8 mouse cellular contexts compared by ENCODE assay signal in the genomic region with DNA sequence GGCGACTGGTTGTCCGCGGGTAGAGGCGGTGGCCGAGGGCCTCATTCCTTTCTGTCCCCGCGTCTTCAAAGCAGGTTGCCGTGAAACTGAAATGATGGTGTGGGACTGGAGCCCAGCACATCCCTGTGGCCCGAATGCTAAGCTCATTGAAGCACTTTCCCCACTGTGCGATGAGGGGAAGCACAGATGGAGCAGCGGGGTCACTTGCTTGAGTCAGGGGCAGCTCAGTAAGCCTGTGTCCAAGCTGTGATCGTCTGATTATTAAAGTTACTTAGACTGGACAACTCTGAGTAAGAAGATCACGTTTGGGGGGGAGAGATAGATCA. TPM values are rescaled to one million over a fixed set of nuclear protein-coding genes. Genes with fewer than 3 reads are reported as not detected.
DNase-seq lines count a peak whose midpoint lies in the region; ATAC-seq lines count a peak whose summit lies in the region.

No protein-coding gene starts in this region.

- intact Hi-C loops in heart, postnatal 36 days (cut with DNase I): loop anchor here (1.0 to 10.0 kb wide), 2 partner anchors 63 to 199 kb away; no protein-coding TSS in a partner anchor
- intact Hi-C loops in left cerebral cortex, postnatal 4 days (cut with DNase I): loop anchor here (5.0 kb wide), 1 partner anchor 56 kb away; a partner anchor contains a TSS

- no peak for ATAC-seq in heart, embryonic 11.5 days (replicated peaks; ENCODE audit: insufficient number of reproducible peaks, low FRiP score, low TSS enrichment)
- ATAC-seq in CD4-positive, CD25-positive, alpha-beta regulatory T cell, adult 4 months: peak; percentile 31
- no peak for ATAC-seq in forebrain, embryonic 12.5 days (ENCODE audit: low FRiP score)
- no peak; the same call in 1 of the 2 replicates for ATAC-seq in liver, embryonic 13.5 days (ENCODE audit: low read depth)
- ATAC-seq in granulocyte monocyte progenitor cell, adult 5-6 weeks (replicated peaks; ENCODE audit: poor library complexity, severe bottlenecking): no peak

- no peak overlapping the region for H3K27ac ChIP-seq in heart, embryonic 11.5 days (ENCODE audit: low read depth, low read length)
- H3K27ac ChIP-seq in forebrain, embryonic 12.5 days: 0 out of 2 replicates have a peak overlapping the region, but pooled peaks have one; percentile 25
- H3K27ac ChIP-seq in liver, embryonic 13.5 days: no peak overlapping the region

- H3K9me3 ChIP-seq in heart, embryonic 11.5 days (replicated peaks; ENCODE audit: control insufficient read depth, low read length): no peaks in the 10 kb centered on the region
- no peaks in the 10 kb centered on the region for H3K9me3 ChIP-seq in forebrain, embryonic 12.5 days
- H3K9me3 ChIP-seq in liver, embryonic 13.5 days (replicated peaks): no peaks in the 10 kb centered on the region

- H3K27me3 ChIP-seq in heart, embryonic 11.5 days (ENCODE audit: control insufficient read depth, insufficient read depth, low read length): no peaks in the 10 kb centered on the region
- H3K27me3 ChIP-seq in forebrain, embryonic 12.5 days: peaks cover 5% of the 10 kb centered on the region; the same call in 1 of the 2 replicates
- H3K27me3 ChIP-seq in liver, embryonic 13.5 days: no peaks in the 10 kb centered on the region; the same call in 1 of the 2 replicates

- no peak for DNase-seq in heart, postnatal 36 days
- DNase-seq in liver, embryonic 13.5 days: no peak
- no peak for DNase-seq in left cerebral cortex, postnatal 4 days
- DNase-seq in urinary bladder, postnatal 4 days (ENCODE audit: low spot score in 2 of 2): no peak

- H3K4me1 ChIP-seq in heart, embryonic 11.5 days (ENCODE audit: control insufficient read depth, insufficient read depth, low read length): peaks cover 37% of the 10 kb centered on the region
- H3K4me1 ChIP-seq in forebrain, embryonic 12.5 days: peaks cover 34% of the 10 kb centered on the region
- peaks cover 61% of the 10 kb centered on the region for H3K4me1 ChIP-seq in liver, embryonic 13.5 days (replicated peaks)

- WGBS in heart, embryonic 11.5 days (ENCODE audit: insufficient replicate concordance): under 1% methylated on average over 13 of the region's 13 CpGs
- under 1% methylated on average over 13 of the region's 13 CpGs for WGBS in forebrain, embryonic 12.5 days
- WGBS in liver, embryonic 13.5 days (ENCODE audit: insufficient replicate concordance): under 1% methylated on average over 13 of the region's 13 CpGs

- peak overlapping the region; percentile 61 for H3K4me3 ChIP-seq in heart, embryonic 11.5 days (ENCODE audit: low read depth, low read length)
- H3K4me3 ChIP-seq in forebrain, embryonic 12.5 days (replicated peaks): peak overlapping the region; percentile 58
- H3K4me3 ChIP-seq in liver, embryonic 13.5 days (replicated peaks): peak overlapping the region; percentile 70

- H3K9ac ChIP-seq in heart, embryonic 11.5 days (ENCODE audit: low read depth, low read length): peak overlapping the region; percentile 74
- H3K9ac ChIP-seq in forebrain, embryonic 12.5 days: peak overlapping the region; percentile 60
- peak overlapping the region; percentile 84 for H3K9ac ChIP-seq in liver, embryonic 13.5 days

- peak overlapping the region; percentile 93 for H3K4me2 ChIP-seq in heart, embryonic 11.5 days
- H3K4me2 ChIP-seq in forebrain, embryonic 12.5 days: peak overlapping the region; percentile 91
- H3K4me2 ChIP-seq in liver, embryonic 13.5 days: peak overlapping the region; percentile 99

- peaks cover 5% of the 10 kb centered on the region for H3K36me3 ChIP-seq in heart, embryonic 11.5 days (ENCODE audit: control insufficient read depth, insufficient read depth, low read length)
- H3K36me3 ChIP-seq in forebrain, embryonic 12.5 days (replicated peaks): peaks cover 11% of the 10 kb centered on the region
- H3K36me3 ChIP-seq in liver, embryonic 13.5 days: peaks cover 20% of the 10 kb centered on the region

RNA-seq across cellular contexts. Expression of a gene that starts 0.3 kb away (rescaled TPM):
- polyA plus RNA-seq in heart, embryonic 11.5 days (2014; fragmentation: Nextera tagmentation; extraction: Ambion mirVana): 18.1 and 18.3 TPM in 2 replicates
- total RNA-seq in heart, postnatal 36 days (2021): 10 to 100 TPM in 1 of 2 experiments, 1 to 10 TPM in 1; 7.4 to 10.4 TPM
- polyA plus RNA-seq in CD4-positive, CD25-positive, alpha-beta regulatory T cell, adult 4 months (2017; shearing (Covaris generic)): 100 to 1,000 TPM; 106 to 112 TPM
- polyA plus RNA-seq in forebrain, embryonic 12.5 days (2016; fragmentation: Nextera tagmentation; extraction: Ambion mirVana): 14.0 and 16.6 TPM in 2 replicates
- 13.1 and 13.7 TPM in 2 replicates for polyA plus RNA-seq in liver, embryonic 13.5 days (2015; fragmentation: Nextera tagmentation; extraction: Ambion mirVana)
- total RNA-seq in granulocyte monocyte progenitor cell, adult 5-6 weeks (2014; fragmentation: Nextera tagmentation): 59.2 and 65.2 TPM in 2 replicates
- total RNA-seq in granulocyte monocyte progenitor cell, adult 5-6 weeks (2017): 34.8 and 42.3 TPM in 2 replicates
- total RNA-seq in left cerebral cortex, postnatal 4 days (2021): 10 to 100 TPM; 61.2 to 61.6 TPM

RNA-seq across cellular contexts. Expression of a gene that starts 9.6 kb away (rescaled TPM):
- 261 and 278 TPM in 2 replicates for polyA plus RNA-seq in heart, embryonic 11.5 days (2014; fragmentation: Nextera tagmentation; extraction: Ambion mirVana)
- total RNA-seq in heart, postnatal 36 days (2021): 10 to 100 TPM; 41.2 to 45.0 TPM
- 10 to 100 TPM; 82.7 to 84.0 TPM for polyA plus RNA-seq in CD4-positive, CD25-positive, alpha-beta regulatory T cell, adult 4 months (2017; shearing (Covaris generic))
- polyA plus RNA-seq in forebrain, embryonic 12.5 days (2016; fragmentation: Nextera tagmentation; extraction: Ambion mirVana): 214 and 228 TPM in 2 replicates
- 226 and 262 TPM in 2 replicates for polyA plus RNA-seq in liver, embryonic 13.5 days (2015; fragmentation: Nextera tagmentation; extraction: Ambion mirVana)
- total RNA-seq in granulocyte monocyte progenitor cell, adult 5-6 weeks (2014; fragmentation: Nextera tagmentation): 541 and 637 TPM in 2 replicates
- total RNA-seq in granulocyte monocyte progenitor cell, adult 5-6 weeks (2017): 232 and 267 TPM in 2 replicates
- 10 to 100 TPM; 43.6 to 45.5 TPM for total RNA-seq in left cerebral cortex, postnatal 4 days (2021)

RNA-seq across cellular contexts. Expression of a gene that starts 44.7 kb away (rescaled TPM):
- polyA plus RNA-seq in heart, embryonic 11.5 days (2014; fragmentation: Nextera tagmentation; extraction: Ambion mirVana): 0.06 and 0.07 TPM in 2 replicates
- under 1 TPM; 0.11 to 0.14 TPM for total RNA-seq in heart, postnatal 36 days (2021)
- not detected for polyA plus RNA-seq in CD4-positive, CD25-positive, alpha-beta regulatory T cell, adult 4 months (2017; shearing (Covaris generic))
- polyA plus RNA-seq in forebrain, embryonic 12.5 days (2016; fragmentation: Nextera tagmentation; extraction: Ambion mirVana): 2.4 TPM in 2 replicates
- polyA plus RNA-seq in liver, embryonic 13.5 days (2015; fragmentation: Nextera tagmentation; extraction: Ambion mirVana): not detected in 2 replicates
- total RNA-seq in granulocyte monocyte progenitor cell, adult 5-6 weeks (2014; fragmentation: Nextera tagmentation): not detected in 2 replicates
- not detected in 2 replicates for total RNA-seq in granulocyte monocyte progenitor cell, adult 5-6 weeks (2017)
- 10 to 100 TPM; 14.4 to 18.2 TPM for total RNA-seq in left cerebral cortex, postnatal 4 days (2021)

RNA-seq across cellular contexts. Expression of a gene that starts 57.4 kb away (rescaled TPM):
- polyA plus RNA-seq in heart, embryonic 11.5 days (2014; fragmentation: Nextera tagmentation; extraction: Ambion mirVana): 38.8 and 47.4 TPM in 2 replicates
- 100 to 1,000 TPM; 312 to 315 TPM for total RNA-seq in heart, postnatal 36 days (2021)
- polyA plus RNA-seq in CD4-positive, CD25-positive, alpha-beta regulatory T cell, adult 4 months (2017; shearing (Covaris generic)): 10 to 100 TPM; 14.5 to 27.5 TPM
- 170 and 178 TPM in 2 replicates for polyA plus RNA-seq in forebrain, embryonic 12.5 days (2016; fragmentation: Nextera tagmentation; extraction: Ambion mirVana)
- 31.3 and 33.9 TPM in 2 replicates for polyA plus RNA-seq in liver, embryonic 13.5 days (2015; fragmentation: Nextera tagmentation; extraction: Ambion mirVana)
- 95.3 and 120 TPM in 2 replicates for total RNA-seq in granulocyte monocyte progenitor cell, adult 5-6 weeks (2014; fragmentation: Nextera tagmentation)
- 173 and 194 TPM in 2 replicates for total RNA-seq in granulocyte monocyte progenitor cell, adult 5-6 weeks (2017)
- 100 to 1,000 TPM; 506 to 527 TPM for total RNA-seq in left cerebral cortex, postnatal 4 days (2021)
